Mouse (Mus musculus) CD8-positive naive resting alpha-beta T cell, adult 2 months (primary cell): ENCODE measurements around the gene Ptprt.

Experiments
- DNase-seq, 2 experiments: peaks; one replicate each; pipeline ENCODE4 v3.0.0; 2022; ENCODE audit warnings: low read depth in 2 of 2, low spot score in 2 of 2

Gene Ptprt

DNA sequence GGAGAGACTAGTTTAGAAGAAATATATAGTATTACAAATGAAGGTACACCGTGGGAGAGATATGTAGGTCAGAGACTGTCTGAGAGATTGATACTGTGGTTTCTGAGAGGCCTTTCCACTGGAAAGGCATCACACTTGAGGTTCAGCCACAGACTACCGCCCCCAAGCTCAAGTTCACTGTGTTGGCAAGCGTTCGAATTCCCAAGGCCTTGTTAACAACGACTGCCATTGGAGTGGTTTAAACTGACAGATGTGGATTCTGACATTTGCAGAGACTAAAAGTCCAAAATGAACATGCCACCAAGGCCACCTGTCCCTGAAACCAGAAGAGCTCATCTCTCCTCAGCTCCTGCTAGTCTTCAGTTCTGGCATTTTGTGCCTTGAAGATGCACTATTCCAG lies 951.6 kb downstream of the Ptprt start:
- no peak for DNase-seq

DNA sequence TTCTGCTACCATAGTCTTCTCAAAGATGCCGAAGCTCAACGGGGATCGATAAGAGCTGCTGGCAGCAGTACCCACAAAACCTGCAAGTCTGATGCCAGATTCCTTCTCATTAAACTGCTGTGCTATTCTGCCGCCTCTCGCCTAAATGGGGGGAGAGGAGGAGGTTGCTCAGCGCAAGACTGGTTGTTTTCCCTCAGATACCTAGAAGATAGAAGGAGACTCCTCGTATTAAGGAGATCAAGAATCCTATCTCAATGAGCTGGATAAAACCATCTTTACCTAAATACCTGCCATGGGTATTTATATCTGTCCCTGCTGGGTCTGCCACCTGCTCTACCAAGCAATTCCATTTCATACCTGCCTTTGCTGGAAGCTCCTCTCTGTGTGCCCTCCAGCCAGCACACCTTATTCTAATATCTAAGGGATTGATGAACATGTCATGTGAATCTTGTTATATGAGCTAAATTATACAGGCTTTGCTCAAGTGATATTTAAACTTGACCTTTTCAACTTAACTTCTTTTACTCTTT lies 954.5 kb downstream of the Ptprt start:
- no peak for DNase-seq

GRCm38 (mm10) chr2:161704811-161705210 lies 956.1 kb downstream of the Ptprt start:
- DNase-seq: no peak

GRCm38 (mm10) chr2:161704410-161704809 lies 956.5 kb downstream of the Ptprt start:
- DNase-seq: no peak

DNA sequence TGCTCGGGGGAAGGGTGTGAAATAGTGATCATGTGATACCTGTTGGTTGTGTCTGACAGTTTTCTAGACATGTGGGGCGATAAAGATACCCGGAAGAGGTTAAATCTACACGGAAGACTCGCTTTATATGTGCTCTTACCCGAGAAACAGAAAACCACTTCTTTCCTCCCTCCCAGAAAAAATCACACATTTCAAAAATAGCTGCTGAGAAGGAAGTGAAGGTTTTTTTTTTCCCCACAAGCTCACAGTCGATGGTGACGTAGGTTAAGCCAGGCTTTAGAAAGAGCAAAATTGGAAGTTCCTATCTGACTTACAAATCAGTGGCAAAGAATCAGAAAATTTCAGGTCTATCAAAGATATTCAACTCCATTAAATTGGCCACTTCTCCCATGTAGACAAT lies 965.1 kb downstream of the Ptprt start:
- no peak for DNase-seq

GRCm38 (mm10) chr2:161668302-161668986 lies 992.5 kb downstream of the Ptprt start:
- DNase-seq: no peak

DNA sequence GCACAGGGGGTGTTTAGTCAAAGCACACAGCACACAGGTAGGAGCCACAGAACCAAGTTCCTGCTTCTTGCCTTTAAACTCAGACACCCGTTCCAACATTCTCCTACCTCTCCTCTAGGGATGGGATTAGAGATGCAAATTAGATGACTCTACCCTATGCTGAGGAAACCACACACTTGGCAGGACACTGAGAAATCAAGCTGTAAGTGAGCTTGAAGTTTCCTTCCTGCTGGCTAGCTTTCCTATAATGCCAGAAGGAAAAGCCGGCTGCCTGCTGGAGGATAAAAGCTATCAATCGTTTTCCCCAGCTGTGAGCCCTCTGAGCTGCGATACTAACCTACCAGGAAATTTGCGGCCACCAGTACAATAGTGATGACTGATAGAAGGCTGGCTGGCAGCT lies 999.0 kb downstream of the Ptprt start:
- no peak for DNase-seq

GRCm38 (mm10) chr2:161660827-161661226 lies 1000.1 kb downstream of the Ptprt start:
- DNase-seq: no peak

DNA sequence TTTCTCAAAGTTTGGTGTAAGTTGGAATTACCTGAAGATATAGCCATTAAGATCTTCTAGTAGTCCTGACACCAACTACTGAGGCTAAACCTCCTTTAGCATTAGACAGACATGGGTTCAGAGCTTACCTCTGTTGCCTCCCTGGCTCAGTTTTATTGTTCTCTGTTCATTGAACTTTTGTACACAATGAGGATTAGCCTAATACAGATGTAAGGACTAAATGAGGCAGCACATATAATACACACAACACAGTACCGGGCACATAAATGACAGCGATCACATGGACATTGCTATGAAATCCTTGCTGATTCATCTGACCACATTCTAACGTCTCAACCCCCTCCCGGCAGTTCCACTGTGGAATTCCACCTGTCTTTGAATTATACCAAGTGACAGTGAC lies 1003.9 kb downstream of the Ptprt start:
- no peak for DNase-seq

DNA sequence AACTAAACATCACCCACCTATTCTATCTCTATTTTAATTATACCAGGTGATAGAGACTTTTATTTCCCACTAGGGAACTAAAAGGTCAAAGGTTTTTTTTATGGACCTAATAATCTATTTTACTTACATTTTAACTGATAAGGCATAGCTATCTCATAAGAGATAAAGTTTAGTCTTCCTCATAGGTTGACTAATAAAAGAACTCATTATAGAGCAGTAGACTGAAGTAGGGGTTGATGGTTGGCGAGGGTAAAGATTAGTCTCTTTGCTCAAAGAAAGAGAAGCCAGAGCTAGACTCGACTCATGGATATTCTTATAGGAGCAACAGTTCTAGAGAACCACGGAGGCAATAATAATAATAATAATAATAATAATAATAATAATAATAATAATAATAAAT lies 1004.3 kb downstream of the Ptprt start:
- DNase-seq: no peak

GRCm38 (mm10) chr2:161640805-161641204 lies 1020.1 kb downstream of the Ptprt start:
- DNase-seq: no peak

DNA sequence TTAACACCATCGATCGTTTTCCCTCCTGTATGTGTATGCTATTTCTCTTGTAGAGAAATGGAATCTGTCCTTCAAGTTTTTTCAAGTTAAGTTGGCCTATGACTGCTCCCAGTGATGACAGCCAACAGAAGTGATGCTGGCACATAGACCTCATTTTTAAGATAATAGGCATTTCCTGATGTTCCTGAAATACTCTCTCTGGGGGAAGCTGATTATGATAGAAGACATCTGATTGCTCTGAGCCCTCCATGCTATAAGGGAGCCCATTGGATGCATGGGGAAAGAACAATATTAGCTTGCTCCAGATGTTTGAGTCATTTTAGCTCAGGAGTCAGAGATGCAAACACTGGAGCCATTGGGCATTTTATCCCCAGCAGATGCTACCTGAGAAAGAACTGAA lies 1026.9 kb downstream of the Ptprt start:
- DNase-seq: no peak

GRCm38 (mm10) chr2:161625896-161626295 lies 1035.1 kb downstream of the Ptprt start:
- no peak for DNase-seq

DNA sequence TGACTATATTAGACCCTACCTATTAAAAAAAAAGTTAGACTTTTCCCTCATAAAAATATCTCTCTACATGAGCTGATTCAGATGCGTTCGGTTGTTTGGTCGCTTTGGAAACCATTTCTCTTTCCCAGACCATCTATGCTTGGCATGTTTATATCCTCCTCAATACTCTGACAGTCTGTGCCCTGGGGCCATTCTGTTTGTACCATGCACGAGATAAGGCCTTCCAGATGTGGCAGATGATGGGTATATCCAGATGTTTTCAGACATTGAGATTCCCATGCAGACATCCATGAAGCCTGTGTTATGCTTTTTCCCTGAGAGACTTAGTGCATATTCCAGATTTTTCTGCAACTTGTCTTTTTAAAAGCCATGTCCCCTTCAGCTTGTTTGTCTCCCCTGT lies 1052.5 kb downstream of the Ptprt start:
- no peak for DNase-seq

DNA sequence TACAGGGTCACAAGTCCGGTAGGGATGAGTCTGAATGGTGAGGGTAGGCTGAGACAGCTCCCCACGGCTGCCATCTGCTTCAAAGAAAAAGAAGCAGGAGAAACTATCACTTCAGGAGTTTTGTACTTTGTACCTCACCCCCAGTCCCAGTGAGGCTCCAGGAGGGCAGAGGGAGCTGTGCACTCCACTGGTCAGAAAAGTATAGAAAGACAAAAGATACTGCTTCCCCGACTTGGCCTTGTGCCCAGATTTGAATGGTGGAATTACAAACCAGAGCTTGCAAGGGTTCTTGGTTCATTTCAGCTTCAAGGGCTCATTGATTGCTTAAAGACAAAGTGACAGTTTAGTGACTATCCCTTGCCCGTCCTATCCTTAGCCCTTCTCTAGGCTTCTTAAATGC lies 1053.6 kb downstream of the Ptprt start:
- DNase-seq: no peak

GRCm38 (mm10) chr2:161600206-161600808 lies 1060.6 kb downstream of the Ptprt start:
- DNase-seq: no peak

GRCm38 (mm10) chr2:161593391-161594152 lies 1067.4 kb downstream of the Ptprt start:
- no peak for DNase-seq

DNA sequence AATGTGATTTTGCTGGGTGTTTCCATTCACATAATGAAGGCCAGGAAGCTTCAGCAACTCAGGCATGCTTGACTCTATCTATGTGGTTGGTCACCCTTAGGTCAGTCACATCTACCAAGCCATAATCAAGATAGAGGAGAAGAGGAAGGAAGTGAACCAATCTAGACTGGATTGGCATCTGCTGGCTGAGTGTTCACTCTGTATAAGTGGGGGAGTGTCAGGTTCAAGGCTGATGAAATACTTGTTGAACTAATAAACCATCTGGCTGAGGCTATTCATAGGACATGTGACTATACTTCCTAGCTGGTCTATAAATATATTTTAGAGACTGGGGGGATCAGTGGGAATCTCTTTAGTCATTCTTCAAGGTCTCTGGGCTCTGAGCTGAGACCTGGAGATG lies 1086.5 kb downstream of the Ptprt start:
- DNase-seq: no peak

- no peak for DNase-seq
These were observed 1088.7 kb downstream of the Ptprt start for GRCm38 (mm10) chr2:161572201-161572600.

DNA sequence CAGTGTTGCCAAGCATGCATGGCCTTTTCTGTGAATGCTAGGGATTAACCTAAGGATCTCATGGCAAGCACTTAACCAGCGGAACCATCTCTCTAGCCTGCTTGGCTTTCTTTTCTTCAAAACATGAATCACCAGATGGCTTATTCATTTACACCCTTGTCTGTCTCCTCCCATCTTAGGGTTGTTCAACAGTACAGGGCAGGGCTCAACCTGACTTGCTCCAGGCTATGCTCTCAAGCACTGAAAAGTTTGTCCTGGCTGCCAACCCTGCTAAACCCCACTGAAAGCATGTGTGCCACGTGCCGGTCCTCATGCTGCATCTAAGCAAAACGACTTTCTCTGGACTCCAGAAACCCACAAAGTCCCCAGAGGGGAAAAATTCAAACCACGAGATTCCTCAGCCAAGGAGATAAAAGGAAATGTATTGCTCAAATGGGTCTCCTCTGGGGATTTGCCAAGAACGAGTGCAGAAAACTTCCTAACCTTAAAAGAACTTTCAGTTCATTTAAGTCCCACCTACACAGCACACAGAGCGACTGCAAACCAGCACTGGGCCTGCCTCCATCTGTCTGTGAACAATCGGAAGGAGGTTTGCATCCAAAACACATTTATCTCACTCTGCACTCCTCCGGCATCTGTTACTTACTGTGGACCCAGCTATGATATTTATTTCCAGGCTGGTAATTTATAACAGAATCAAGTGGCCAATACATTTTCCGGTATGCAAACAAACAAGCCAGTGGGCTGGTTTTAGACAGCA lies 1090.5 kb downstream of the Ptprt start:
- DNase-seq: no peak

- no peak for DNase-seq
These were observed 1099.4 kb downstream of the Ptprt start for GRCm38 (mm10) chr2:161561502-161561901.
